Mouse (Mus musculus): ENCODE data around the gene Gm4884. TPM values are rescaled to one million over a fixed set of nuclear protein-coding genes. Genes with fewer than 3 reads are reported as not detected.
"Not testable (repeated sequence)": the region's sequence is repeated elsewhere in the genome, so short reads cannot be mapped to it uniquely, and the experiment has no call there.

Gene Gm4884
- not detected in 2 replicates for polyA plus RNA-seq (2015; fragmentation: Nextera tagmentation; extraction: Ambion mirVana)

DNA sequence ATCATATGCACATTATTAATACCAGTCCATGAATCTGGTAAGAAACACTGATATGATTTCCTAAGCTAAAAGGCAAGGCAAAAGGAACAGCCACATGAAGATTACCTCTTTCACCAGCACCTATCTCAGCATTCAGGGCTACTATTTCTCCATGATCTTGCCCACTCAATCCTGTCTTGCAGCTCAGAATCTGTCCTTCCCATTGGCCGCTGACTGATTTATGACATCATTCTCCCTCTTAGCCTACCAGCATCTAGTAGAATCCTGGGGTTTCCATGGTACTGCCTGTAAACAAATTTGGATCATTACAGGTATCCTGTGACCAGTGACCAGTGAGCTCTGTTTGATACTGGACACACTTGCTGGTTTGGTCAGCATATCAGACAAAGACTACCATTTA, at the start of gene Gm4884:
TSS of gene Gm4884 (plus strand) at position 301 of the 400 bp plus-strand sequence.
- 89% methylated on average over 1 of the region's 1 CpGs for WGBS
- H3K36me3 ChIP-seq; H3K9ac ChIP-seq; H3K9me3 ChIP-seq; H3K4me2 ChIP-seq; H3K27ac ChIP-seq; H3K4me1 ChIP-seq; H3K4me3 ChIP-seq; ATAC-seq (ENCODE audit: insufficient number of reproducible peaks, insufficient read depth, low FRiP score, low TSS enrichment, low read depth); H3K27me3 ChIP-seq: not testable (repeated sequence)

GRCm38 (mm10) chr7:40987243-40987642, 45.3 kb upstream of the Gm4884 start, which contains the start of gene 4930433I11Rik:
TSS of gene 4930433I11Rik (plus strand) at chr7:40987543.
- Histone ChIP-seq H3K27ac (no peak within 1 kb of the TSS), H3K4me2 (no peak within 1 kb of the TSS), H3K9me3 (no peaks in the 10 kb centered on the region), H3K27me3 (no peaks in the 10 kb centered on the region), H3K4me3 (no peak within 1 kb of the TSS), H3K4me1 (no peaks in the 10 kb centered on the region), H3K36me3 (no peaks in the 10 kb centered on the region), H3K9ac (no peak within 1 kb of the TSS)
- 85% methylated on average over 1 of the region's 1 CpGs for WGBS
- no peak for ATAC-seq (ENCODE audit: insufficient number of reproducible peaks, insufficient read depth, low FRiP score, low TSS enrichment, low read depth)

- not testable (repeated sequence) for H3K9ac ChIP-seq; H3K9me3 ChIP-seq; H3K4me3 ChIP-seq; H3K4me2 ChIP-seq; H3K4me1 ChIP-seq; H3K27me3 ChIP-seq; H3K36me3 ChIP-seq; H3K27ac ChIP-seq; ATAC-seq (ENCODE audit: insufficient number of reproducible peaks, insufficient read depth, low FRiP score, low TSS enrichment, low read depth)
- WGBS = 72% methylated on average over 3 of the region's 3 CpGs
Measured at GRCm38 (mm10) chr7:41044058-41044457, 11.5 kb downstream of the Gm4884 start.

Other genes with a start within 250 kb of the Gm4884 start
- gene Vstm2b, start 134.4 kb upstream of the Gm4884 start, polyA plus RNA-seq (2015; fragmentation: Nextera tagmentation; extraction: Ambion mirVana) = 10.3 and 11.0 TPM in 2 replicates
- gene 4930433I11Rik, start 45.2 kb upstream of the Gm4884 start, polyA plus RNA-seq (2015; fragmentation: Nextera tagmentation; extraction: Ambion mirVana) = not detected in 2 replicates
- gene Gm5592, start 121.1 kb downstream of the Gm4884 start, polyA plus RNA-seq (2015; fragmentation: Nextera tagmentation; extraction: Ambion mirVana) = not detected in 2 replicates